Comparison of ENCODE assay signal across 23 mouse cellular contexts in genomic region chr8:75828468-75829132, GRCm38 (mm10).
DNase-seq lines count a peak whose midpoint lies in the region; ATAC-seq lines count a peak whose summit lies in the region.
"Had no signal": no experiment of that assay in that cellular context is flagged by ENCODE, and none has a peak within 500 bp of the region (broad histone marks: within the 10 kb centered on the region; RNA-seq: fewer than 3 reads in every experiment).

No protein-coding gene starts in this region.

- ATAC-seq in midbrain, embryonic 13.5 days: peak; percentile 43
- ATAC-seq in forebrain, embryonic 13.5 days: peak; percentile 93
- ATAC-seq in hindbrain, embryonic 16.5 days: peak; percentile 84
- peak; percentile 85 for ATAC-seq in neural tube, embryonic 14.5 days (ENCODE audit: low read depth)
- ATAC-seq: inflammation-experienced regulatory T-cells, adult 6 months; lung, postnatal 0 days had no signal

- no peak overlapping the region for H3K9ac ChIP-seq in midbrain, embryonic 13.5 days (replicated peaks)
- no peak overlapping the region for H3K9ac ChIP-seq in forebrain, embryonic 13.5 days
- H3K9ac ChIP-seq in hindbrain, embryonic 16.5 days (ENCODE audit: low read depth, low read length): no peak overlapping the region
- no peak overlapping the region for H3K9ac ChIP-seq in neural tube, embryonic 14.5 days (replicated peaks; ENCODE audit: low read depth, low read length)
- H3K9ac ChIP-seq: embryonic facial prominence, embryonic 15.5 days had no signal

- no peak overlapping the region for H3K4me3 ChIP-seq in midbrain, embryonic 13.5 days (replicated peaks)
- H3K4me3 ChIP-seq in midbrain, embryonic 10.5 days: no peak overlapping the region
- H3K4me3 ChIP-seq in forebrain, embryonic 13.5 days: no peak overlapping the region
- H3K4me3 ChIP-seq in hindbrain, embryonic 16.5 days (ENCODE audit: low read length): no peak overlapping the region
- no peak overlapping the region for H3K4me3 ChIP-seq in neural tube, embryonic 14.5 days (ENCODE audit: low read depth, low read length)
- H3K4me3 ChIP-seq: embryonic facial prominence, embryonic 15.5 days; left cerebral cortex, adult 2 months had no signal

- no peak overlapping the region for H3K27ac ChIP-seq in midbrain, embryonic 13.5 days
- H3K27ac ChIP-seq in midbrain, embryonic 10.5 days (replicated peaks): no peak overlapping the region
- H3K27ac ChIP-seq in forebrain, embryonic 13.5 days: no peak overlapping the region
- H3K27ac ChIP-seq in hindbrain, embryonic 16.5 days (ENCODE audit: low read depth, low read length): no peak overlapping the region
- H3K27ac ChIP-seq in neural tube, embryonic 14.5 days (ENCODE audit: low read depth, low read length): no peak overlapping the region
- H3K27ac ChIP-seq: embryonic facial prominence, embryonic 15.5 days; left cerebral cortex, adult 2 months had no signal

- H3K9me3 ChIP-seq in midbrain, embryonic 13.5 days: no peaks in the 10 kb centered on the region
- no peaks in the 10 kb centered on the region for H3K9me3 ChIP-seq in midbrain, embryonic 10.5 days (replicated peaks)
- no peaks in the 10 kb centered on the region for H3K9me3 ChIP-seq in forebrain, embryonic 13.5 days (replicated peaks)
- no peaks in the 10 kb centered on the region for H3K9me3 ChIP-seq in hindbrain, embryonic 16.5 days (ENCODE audit: control insufficient read depth, low read length)
- no peaks in the 10 kb centered on the region for H3K9me3 ChIP-seq in neural tube, embryonic 14.5 days (ENCODE audit: control insufficient read depth, low read length)
- H3K9me3 ChIP-seq: embryonic facial prominence, embryonic 15.5 days had no signal

- WGBS in midbrain, embryonic 13.5 days: 71% methylated on average over 4 of the region's 4 CpGs
- 89% methylated on average over 4 of the region's 4 CpGs for WGBS in midbrain, embryonic 10.5 days
- 35% methylated on average over 4 of the region's 4 CpGs for WGBS in forebrain, embryonic 13.5 days
- 56% methylated on average over 4 of the region's 4 CpGs for WGBS in hindbrain, embryonic 16.5 days
- WGBS in neural tube, embryonic 14.5 days: 54% methylated on average over 4 of the region's 4 CpGs

- no peak for DNase-seq in midbrain, embryonic 10.5 days (ENCODE audit: low spot score)
- no peak for DNase-seq in cerebellum, adult 11 months
- no peak for DNase-seq in heart, adult 18-20 months
- no peak for DNase-seq in layer of hippocampus, postnatal 36 days
- DNase-seq: adrenal gland, adult 2 months; B cell, adult 2 months; cerebellum, adult 11-12 months; cerebellum, postnatal 36 days; heart, postnatal 10 days; kidney, adult 8-10 months; kidney, postnatal 25 days; left cerebral cortex, postnatal 4 days; liver; thymus, postnatal 14 days had no signal

- no peak overlapping the region for H3K4me2 ChIP-seq in midbrain, embryonic 13.5 days (replicated peaks)
- H3K4me2 ChIP-seq in forebrain, embryonic 13.5 days: no peak overlapping the region
- H3K4me2 ChIP-seq in hindbrain, embryonic 16.5 days (ENCODE audit: low read length): no peak overlapping the region
- H3K4me2 ChIP-seq in neural tube, embryonic 14.5 days (ENCODE audit: low read depth, low read length): no peak overlapping the region
- H3K4me2 ChIP-seq: embryonic facial prominence, embryonic 15.5 days; heart, embryonic 11.5 days had no signal

- no peaks in the 10 kb centered on the region for H3K4me1 ChIP-seq in midbrain, embryonic 13.5 days (replicated peaks)
- no peaks in the 10 kb centered on the region for H3K4me1 ChIP-seq in midbrain, embryonic 10.5 days
- H3K4me1 ChIP-seq in forebrain, embryonic 13.5 days: no peaks in the 10 kb centered on the region
- H3K4me1 ChIP-seq in hindbrain, embryonic 16.5 days (ENCODE audit: control insufficient read depth, insufficient read depth, low read depth, low read length): no peaks in the 10 kb centered on the region
- no peaks in the 10 kb centered on the region for H3K4me1 ChIP-seq in neural tube, embryonic 14.5 days (ENCODE audit: control insufficient read depth, insufficient read depth, low read length)
- H3K4me1 ChIP-seq: embryonic facial prominence, embryonic 15.5 days had no signal

- H3K27me3 ChIP-seq in midbrain, embryonic 13.5 days: no peaks in the 10 kb centered on the region
- H3K27me3 ChIP-seq in midbrain, embryonic 10.5 days (ENCODE audit: low read depth, poor library complexity, severe bottlenecking): no peaks in the 10 kb centered on the region
- H3K27me3 ChIP-seq in forebrain, embryonic 13.5 days: peaks cover 70% of the 10 kb centered on the region
- H3K27me3 ChIP-seq in hindbrain, embryonic 16.5 days (replicated peaks; ENCODE audit: control insufficient read depth, insufficient read depth, low read length): no peaks in the 10 kb centered on the region
- H3K27me3 ChIP-seq in neural tube, embryonic 14.5 days (ENCODE audit: control insufficient read depth, insufficient read depth, low read length): no peaks in the 10 kb centered on the region
- H3K27me3 ChIP-seq: embryonic facial prominence, embryonic 15.5 days had no signal

- no peaks in the 10 kb centered on the region for H3K36me3 ChIP-seq in midbrain, embryonic 13.5 days
- H3K36me3 ChIP-seq in midbrain, embryonic 10.5 days: no peaks in the 10 kb centered on the region
- H3K36me3 ChIP-seq in forebrain, embryonic 13.5 days (ENCODE audit: poor library complexity, severe bottlenecking): no peaks in the 10 kb centered on the region
- no peaks in the 10 kb centered on the region for H3K36me3 ChIP-seq in hindbrain, embryonic 16.5 days (ENCODE audit: control insufficient read depth, insufficient read depth, low read length)
- no peaks in the 10 kb centered on the region for H3K36me3 ChIP-seq in neural tube, embryonic 14.5 days (ENCODE audit: control insufficient read depth, insufficient read depth, low read length)
- H3K36me3 ChIP-seq: embryonic facial prominence, embryonic 15.5 days had no signal

Comparison
In these comparisons a context has a peak if more than half of its experiments do, and no peak if none do; other contexts are left out.
1. ATAC-seq: peak in every context shown above with its lines; median percentile 93 in forebrain, embryonic 13.5 days; 85 in neural tube, embryonic 14.5 days; 84 in hindbrain, embryonic 16.5 days; 43 in midbrain, embryonic 13.5 days.